Mouse (Mus musculus) lung, postnatal 25 days (tissue): ENCODE data around the gene Gucy1b1.

Source experiments
- DNase-seq: peaks from one replicate; pipeline ENCODE4 v3.0.0; 2022; ENCODE audit warnings: low spot score

The Gucy1b1 gene

GRCm38 (mm10) chr3:82030008-82030748, 44.3 kb downstream of the Gucy1b1 start:
- DNase-seq, result no peak

GRCm38 (mm10) chr3:82029229-82029628, 45.3 kb downstream of the Gucy1b1 start:
- DNase-seq, result peak; percentile 47

GRCm38 (mm10) chr3:82027286-82027685, 47.2 kb downstream of the Gucy1b1 start:
- DNase-seq, result no peak

- DNase-seq, result no peak
These were observed 51.4 kb downstream of the Gucy1b1 start for GRCm38 (mm10) chr3:82023065-82023464.

GRCm38 (mm10) chr3:82022421-82022920, 52.0 kb downstream of the Gucy1b1 start:
- DNase-seq, result no peak

GRCm38 (mm10) chr3:82014148-82014703, 60.3 kb downstream of the Gucy1b1 start:
- no peak for DNase-seq

GRCm38 (mm10) chr3:82007002-82007401, 67.5 kb downstream of the Gucy1b1 start:
- DNase-seq, result no peak

GRCm38 (mm10) chr3:81995988-81996387, 78.5 kb downstream of the Gucy1b1 start:
- DNase-seq, result peak; percentile 55

- DNase-seq, result no peak
These were observed 79.1 kb downstream of the Gucy1b1 start for GRCm38 (mm10) chr3:81995371-81995770.

- DNase-seq, result no peak
These were observed 84.0 kb downstream of the Gucy1b1 start for GRCm38 (mm10) chr3:81990531-81990930.

GRCm38 (mm10) chr3:81989692-81990141, 84.8 kb downstream of the Gucy1b1 start:
- no peak for DNase-seq

- no peak for DNase-seq
These were observed 86.9 kb downstream of the Gucy1b1 start for GRCm38 (mm10) chr3:81987628-81988027.

GRCm38 (mm10) chr3:81986103-81986502, 88.4 kb downstream of the Gucy1b1 start:
- no peak for DNase-seq

GRCm38 (mm10) chr3:81985100-81985499, 89.4 kb downstream of the Gucy1b1 start:
- no peak for DNase-seq

- DNase-seq, result no peak
These were observed 91.2 kb downstream of the Gucy1b1 start for GRCm38 (mm10) chr3:81983120-81983895.
